Mouse (Mus musculus) limb, embryonic 10.5 days (tissue): ENCODE results near the gene Ttpal. TPM values are rescaled to one million over a fixed set of nuclear protein-coding genes. Genes with fewer than 3 reads are reported as not detected.

Experiments used
- DNase-seq: peaks from one replicate; pipeline ENCODE4 v3.0.0-alpha.2; 2017; ENCODE audit warnings: low spot score
- H3K27ac ChIP-seq: fragments of 300-500 bp; sonication (generic); 2 replicates; pipeline ENCODE4 v1.5.1; 2016; ENCODE audit warnings: mild to moderate bottlenecking
- H3K27me3 ChIP-seq: fragments of 300-500 bp; sonication (generic); 2 replicates; pipeline ENCODE4 v1.6.1; 2016; ENCODE audit warnings: low read depth, mild to moderate bottlenecking; ENCODE audit not compliant: poor library complexity, severe bottlenecking
- H3K36me3 ChIP-seq: fragments of 300-500 bp; sonication (generic); 2 replicates; pipeline ENCODE4 v1.6.1; 2016; ENCODE audit warnings: mild to moderate bottlenecking, moderate library complexity
- H3K4me1 ChIP-seq: fragments of 300-500 bp; sonication (generic); 2 replicates; pipeline ENCODE4 v1.6.1; 2016
- H3K4me3 ChIP-seq: fragments of 300-500 bp; sonication (generic); 2 replicates; pipeline ENCODE4 v1.5.1; 2016; ENCODE audit warnings: mild to moderate bottlenecking, moderate library complexity
- H3K9me3 ChIP-seq: fragments of 300-500 bp; sonication (generic); replicated peaks from 2 replicates; pipeline ENCODE4 v1.6.1; 2016; ENCODE audit warnings: mild to moderate bottlenecking
- WGBS: fragments of 180-500 bp; shearing (Covaris S2); methylation state at CpG from one replicate; pipeline ENCODE4 v1.1.7; 2016; 5-methylcytosine and 5-hydroxymethylcytosine counted together
- polyA plus RNA-seq: library from polyadenylated mRNA; unstranded; fragments of >200 nt; fragmentation: Nextera tagmentation; extraction: Ambion mirVana; gene quantifications from 2 replicates; pipeline ENCODE4 v1.2.1, GENCODE M21; 2016

Ttpal gene
- polyA plus RNA-seq, 1 experiment from 2014 or later, result 37.4 TPM

GRCm38 (mm10) chr2:163661371-163661850, 59.3 kb downstream of the Ttpal start:
- Histone ChIP-seq H3K9me3 (no peaks in the 10 kb centered on the region), H3K4me3 (no peak overlapping the region), H3K27ac (no peak overlapping the region), H3K4me1 (peaks cover 23% of the 10 kb centered on the region), H3K36me3 (peaks cover 19% of the 10 kb centered on the region), H3K27me3 (no peaks in the 10 kb centered on the region)
- WGBS, result 61% methylated on average over 6 of the region's 6 CpGs
- no peak for DNase-seq

- DNase-seq, result no peak
- Histone ChIP-seq H3K4me3 (no peak overlapping the region), H3K9me3 (no peaks in the 10 kb centered on the region), H3K4me1 (peaks cover 23% of the 10 kb centered on the region), H3K36me3 (peaks cover 19% of the 10 kb centered on the region), H3K27me3 (no peaks in the 10 kb centered on the region), H3K27ac (no peak overlapping the region)
- 90% methylated on average over 5 of the region's 5 CpGs for WGBS
Observed at GRCm38 (mm10) chr2:163662076-163662475, 60.0 kb downstream of the Ttpal start.

- 85% methylated on average over 2 of the region's 2 CpGs for WGBS
- H3K36me3 ChIP-seq, result peaks cover 19% of the 10 kb centered on the region
- H3K9me3 ChIP-seq, result no peaks in the 10 kb centered on the region
- H3K27me3 ChIP-seq, result no peaks in the 10 kb centered on the region
- H3K27ac ChIP-seq, result no peak overlapping the region
- H3K4me1 ChIP-seq, result peaks cover 23% of the 10 kb centered on the region
- DNase-seq, result no peak
- H3K4me3 ChIP-seq, result no peak overlapping the region
Observed at GRCm38 (mm10) chr2:163662698-163663221, 60.6 kb downstream of the Ttpal start.

GRCm38 (mm10) chr2:163663930-163664329, 61.8 kb downstream of the Ttpal start:
- 77% methylated on average over 3 of the region's 3 CpGs for whole genome bisulfite sequencing
- H3K27me3 ChIP-seq, result no peaks in the 10 kb centered on the region
- no peaks in the 10 kb centered on the region for H3K9me3 ChIP-seq
- peaks cover 23% of the 10 kb centered on the region for H3K4me1 ChIP-seq
- no peak overlapping the region for H3K27ac ChIP-seq
- no peak overlapping the region for H3K4me3 ChIP-seq
- H3K36me3 ChIP-seq, result peaks cover 19% of the 10 kb centered on the region
- no peak for DNase-seq

- H3K4me3 ChIP-seq, result no peak overlapping the region
- WGBS, result 97% methylated on average over 1 of the region's 1 CpGs
- H3K36me3 ChIP-seq, result peaks cover 14% of the 10 kb centered on the region
- DNase-seq, result no peak
- no peaks in the 10 kb centered on the region for H3K27me3 ChIP-seq
- no peaks in the 10 kb centered on the region for H3K9me3 ChIP-seq
- 0 out of 2 replicates have a peak, but pooled peaks cover 2% of the 10 kb centered on the region for H3K4me1 ChIP-seq
- H3K27ac ChIP-seq, result no peak overlapping the region
Observed at GRCm38 (mm10) chr2:163667045-163667444, 64.9 kb downstream of the Ttpal start.

Other genes starting within 250 kb of the Ttpal start
- 0.59 and 0.71 TPM in 2 replicates for gene Jph2, start 204.3 kb upstream of the Ttpal start, polyA plus RNA-seq
- gene Oser1, start 177.6 kb upstream of the Ttpal start, polyA plus RNA-seq, result 84.9 and 89.2 TPM in 2 replicates
- 0.30 and 0.45 TPM in 2 replicates for gene Gdap1l1, start 163.8 kb upstream of the Ttpal start, polyA plus RNA-seq
- 7.7 and 10.0 TPM in 2 replicates for gene Fitm2, start 129.7 kb upstream of the Ttpal start, polyA plus RNA-seq
- gene R3hdml, start 110.0 kb upstream of the Ttpal start, polyA plus RNA-seq, result not detected in 2 replicates
- gene Hnf4a, start 95.5 kb upstream of the Ttpal start, polyA plus RNA-seq, result 0.06 TPM in 1 of 2 replicates, not detected in the other
- gene Serinc3, start 42.8 kb downstream of the Ttpal start, polyA plus RNA-seq, result 17.3 and 20.4 TPM in 2 replicates
- gene Pkig, start 56.1 kb downstream of the Ttpal start, polyA plus RNA-seq, result 191 and 204 TPM in 2 replicates
- 12.2 and 13.8 TPM in 2 replicates for gene Ada, start 147.9 kb downstream of the Ttpal start, polyA plus RNA-seq
- 0.25 and 0.61 TPM in 2 replicates for gene Ccn5, start 218.5 kb downstream of the Ttpal start, polyA plus RNA-seq